Mouse (Mus musculus) ES-E14 (cell line): ENCODE results near the gene Plpp3. TPM values are rescaled to one million over a fixed set of nuclear protein-coding genes. Genes with fewer than 3 reads are reported as not detected.

ENCODE experiments used
- DNase-seq: peaks from one replicate; pipeline ENCODE4 v3.0.0-alpha.2; 2013; ENCODE audit warnings: low read depth, low spot score
- H3K27ac ChIP-seq: 2 replicates; pipeline ENCODE4 v1.5.1; 2012; ENCODE audit warnings: low read depth, mild to moderate bottlenecking, low read length, moderate library complexity, mixed read lengths; ENCODE audit not compliant: poor library complexity, insufficient read depth, severe bottlenecking
- H3K36me3 ChIP-seq: 2 replicates; pipeline ENCODE4 v1.6.1; 2012; ENCODE audit warnings: mild to moderate bottlenecking, low read length, moderate library complexity, mixed read lengths; ENCODE audit not compliant: control insufficient read depth, poor library complexity, insufficient read depth, severe bottlenecking
- H3K4me1 ChIP-seq, 2 experiments: fragments of 150-350 bp in 1 of 2; sonication (generic) in 1 of 2; 2 replicates each; pipeline ENCODE4 v1.6.1; 2012; ENCODE audit warnings: low read length in 2 of 2, mild to moderate bottlenecking in 1 of 2, mixed read lengths in 1 of 2; ENCODE audit not compliant: control insufficient read depth in 2 of 2, insufficient read depth in 2 of 2, poor library complexity in 1 of 2
- H3K4me3 ChIP-seq, 2 experiments: fragments of 150-350 bp in 1 of 2; sonication (generic) in 1 of 2; 2 replicates each; pipeline ENCODE4 v1.5.1; 2012; ENCODE audit warnings: low read length in 2 of 2, low read depth in 1 of 2, mild to moderate bottlenecking in 1 of 2, mixed read lengths in 1 of 2; ENCODE audit not compliant: insufficient read depth in 1 of 2, poor library complexity in 1 of 2, severe bottlenecking in 1 of 2
- H3K9ac ChIP-seq: 2 replicates; pipeline ENCODE4 v1.6.1; 2012; ENCODE audit warnings: low read depth, mild to moderate bottlenecking, low read length, mixed read lengths; ENCODE audit not compliant: poor library complexity, insufficient read depth, severe bottlenecking
- H3K9me3 ChIP-seq: fragments of 150-350 bp; sonication (generic); 2 replicates; pipeline ENCODE4 v1.6.1; 2012; ENCODE audit warnings: low read depth, mild to moderate bottlenecking, low read length; ENCODE audit not compliant: control insufficient read depth, insufficient read depth
- CHD2 ChIP-seq: IDR thresholded peaks from 2 replicates; pipeline ENCODE4 v1.6.1; 2014; ENCODE audit warnings: mild to moderate bottlenecking, low read depth, low read length, inconsistent platforms
- HCFC1 ChIP-seq: IDR thresholded peaks from 2 replicates; pipeline ENCODE4 v1.6.1; 2012; ENCODE audit warnings: low read length, inconsistent platforms, borderline replicate concordance; ENCODE audit not compliant: insufficient read depth
- MAFK ChIP-seq: IDR thresholded peaks from 2 replicates; pipeline ENCODE4 v1.6.1; 2014; ENCODE audit warnings: mild to moderate bottlenecking, low read depth, low read length, inconsistent platforms; ENCODE audit not compliant: insufficient read depth
- ZC3H11A ChIP-seq: IDR thresholded peaks from 2 replicates; pipeline ENCODE4 v1.6.1; 2012; ENCODE audit warnings: low read depth, mild to moderate bottlenecking, inconsistent platforms, low read length, borderline replicate concordance
- ZNF384 ChIP-seq: IDR thresholded peaks from 2 replicates; pipeline ENCODE4 v1.6.1; 2012; ENCODE audit warnings: low read depth, low read length, inconsistent platforms
- in situ Hi-C, 2 experiments: fragments of 600-800 bp; cut with MboI; formaldehyde crosslinking; loops; one replicate each; pipeline ENCODE4 v1.15.1; 2025; ENCODE audit warnings: low sequenced_read_pairs in 2 of 2, inconsistent platforms in 1 of 2; ENCODE audit not compliant: unreplicated experiment in 2 of 2
- total RNA-seq: library from RNA; depleted of rRNA; stranded (reverse); fragments of 300-350 nt; gene quantifications from 2 replicates; pipeline ENCODE4 v1.2.3, GENCODE M21; 2012

Plpp3 gene
- total RNA-seq, 1 experiment = 11.8 TPM

GRCm38 (mm10) chr4:105196099-105196498, 39.0 kb downstream of the Plpp3 start:
- peak overlapping the region; percentile 85; the same call in 1 of the 2 replicates for H3K27ac ChIP-seq
- no peaks in the 10 kb centered on the region for H3K9me3 ChIP-seq
- H3K4me1 ChIP-seq = peaks cover 12 to 26% of the 10 kb centered on the region in 2 experiments; a peak in 3 of 4 replicates
- H3K36me3 ChIP-seq = peaks cover 5% of the 10 kb centered on the region
- peak; percentile 82 for DNase-seq
- H3K9ac ChIP-seq = no peak overlapping the region
- no peak for TF ChIP-seq ZC3H11A
- TF ChIP-seq ZNF384 = no peak
- no peak for TF ChIP-seq CHD2
- no peak for TF ChIP-seq HCFC1
- TF ChIP-seq MAFK = no peak
- peak overlapping the region in 1 of 2 experiments; percentile 6; a peak in 2 of 4 replicates for H3K4me3 ChIP-seq
- in situ Hi-C loops = no loop called here

- peaks cover 5% of the 10 kb centered on the region for H3K36me3 ChIP-seq
- peaks cover 12 to 28% of the 10 kb centered on the region in 2 experiments; a peak in 3 of 4 replicates for H3K4me1 ChIP-seq
- TF ChIP-seq ZNF384 (no peak), MAFK (no peak), CHD2 (no peak), ZC3H11A (no peak), HCFC1 (no peak)
- H3K9me3 ChIP-seq = no peaks in the 10 kb centered on the region
- H3K9ac ChIP-seq = no peak overlapping the region; the same call in 1 of the 2 replicates
- DNase-seq = no peak
- no peak overlapping the region for H3K4me3 ChIP-seq
- peak overlapping the region; percentile 56; the same call in 1 of the 2 replicates for H3K27ac ChIP-seq
- in situ Hi-C loops = no loop called here
Observed at GRCm38 (mm10) chr4:105196993-105197765, 40.0 kb downstream of the Plpp3 start.

- no peak for DNase-seq
- in situ Hi-C loops = no loop called here
- peaks cover 5% of the 10 kb centered on the region for H3K36me3 ChIP-seq
- TF ChIP-seq CHD2 (no peak), MAFK (no peak)
- H3K9me3 ChIP-seq = no peaks in the 10 kb centered on the region
- H3K4me3 ChIP-seq = no peak overlapping the region
- no peak overlapping the region for H3K27ac ChIP-seq
- peaks cover 12 to 30% of the 10 kb centered on the region in 2 experiments; a peak in 3 of 4 replicates for H3K4me1 ChIP-seq
- H3K9ac ChIP-seq = no peak overlapping the region
Observed at GRCm38 (mm10) chr4:105198696-105199095, 41.5 kb downstream of the Plpp3 start.

DNA sequence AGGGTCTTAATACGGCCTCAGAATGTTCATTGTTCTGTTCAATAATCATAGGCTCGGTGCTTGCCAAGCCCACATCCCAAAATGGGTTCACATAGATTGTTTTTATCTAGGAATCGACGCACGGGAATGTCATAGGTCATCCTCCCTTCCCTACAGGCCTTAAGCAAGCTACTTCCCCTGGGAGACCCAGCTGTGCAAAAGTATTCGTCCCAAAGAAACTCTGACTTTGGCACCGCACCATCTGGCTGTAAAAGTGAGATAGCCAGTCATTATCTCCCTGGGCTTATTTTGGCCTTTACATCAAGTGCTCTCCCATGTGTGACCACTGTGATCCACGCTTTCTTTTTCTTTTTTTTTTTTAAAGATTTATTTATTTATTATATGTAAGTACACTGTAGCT, 42.2 kb downstream of the Plpp3 start:
- Histone ChIP-seq H3K36me3 (peaks cover 5% of the 10 kb centered on the region), H3K9ac (no peak overlapping the region), H3K4me3 (no peak overlapping the region), H3K27ac (no peak overlapping the region), H3K4me1 (peaks cover 13 to 29% of the 10 kb centered on the region in 2 experiments; a peak in 3 of 4 replicates), H3K9me3 (no peaks in the 10 kb centered on the region)
- no peak for DNase-seq
- in situ Hi-C loops = no loop called here
- TF ChIP-seq MAFK = no peak
- TF ChIP-seq ZC3H11A = no peak
- TF ChIP-seq HCFC1 = no peak
- TF ChIP-seq CHD2 = no peak
- no peak for TF ChIP-seq ZNF384
